Comparison of ENCODE assay signal across 18 mouse cellular contexts in genomic region chr3:133571961-133572360, GRCm38 (mm10).
"Had no signal": no experiment of that assay in that cellular context is flagged by ENCODE, and none has a peak within 500 bp of the region (broad histone marks: within the 10 kb centered on the region; RNA-seq: fewer than 3 reads in every experiment).

No protein-coding gene starts in this region.

- DNase-seq: gastrocnemius, postnatal 10 days; gastrocnemius, postnatal 25 days; heart, adult 2 months; heart, postnatal 10 days; heart, postnatal 4 days; kidney, adult 18-20 months; kidney, adult 8-10 months; kidney, postnatal 10 days; kidney, postnatal 25 days; kidney, postnatal 4 days; layer of hippocampus, adult 9-11 months; layer of hippocampus, postnatal 36 days; left cerebral cortex, postnatal 4 days had no signal

- ATAC-seq: hindbrain, embryonic 16.5 days; inflammation-experienced regulatory T-cells, adult 6 months; intestine, embryonic 15.5 days; intestine, postnatal 0 days; liver, embryonic 12.5 days had no signal
